Mouse (Mus musculus) frontal cortex, adult 2 months (tissue): ENCODE results near the gene Homer2. TPM values are rescaled to one million over a fixed set of nuclear protein-coding genes. Genes with fewer than 3 reads are reported as not detected.

Experiments used
- DNase-seq, 2 experiments: peaks; one replicate each; pipeline ENCODE4 v3.0.0; 2022; ENCODE audit warnings: low spot score in 1 of 2; ENCODE audit errors: extremely low spot score in 1 of 2
- polyA plus RNA-seq: library from polyadenylated mRNA; depleted of rRNA; stranded (reverse); fragments of >200 nt; gene quantifications from 2 replicates; pipeline ENCODE4 v1.2.3, GENCODE M21; 2012; rRNA removed

Homer2 gene
- polyA plus RNA-seq, 1 experiment = 53.0 TPM

- no peak for DNase-seq
Observed at GRCm38 (mm10) chr7:81566332-81566731, 141.0 kb downstream of the Homer2 start.

DNA sequence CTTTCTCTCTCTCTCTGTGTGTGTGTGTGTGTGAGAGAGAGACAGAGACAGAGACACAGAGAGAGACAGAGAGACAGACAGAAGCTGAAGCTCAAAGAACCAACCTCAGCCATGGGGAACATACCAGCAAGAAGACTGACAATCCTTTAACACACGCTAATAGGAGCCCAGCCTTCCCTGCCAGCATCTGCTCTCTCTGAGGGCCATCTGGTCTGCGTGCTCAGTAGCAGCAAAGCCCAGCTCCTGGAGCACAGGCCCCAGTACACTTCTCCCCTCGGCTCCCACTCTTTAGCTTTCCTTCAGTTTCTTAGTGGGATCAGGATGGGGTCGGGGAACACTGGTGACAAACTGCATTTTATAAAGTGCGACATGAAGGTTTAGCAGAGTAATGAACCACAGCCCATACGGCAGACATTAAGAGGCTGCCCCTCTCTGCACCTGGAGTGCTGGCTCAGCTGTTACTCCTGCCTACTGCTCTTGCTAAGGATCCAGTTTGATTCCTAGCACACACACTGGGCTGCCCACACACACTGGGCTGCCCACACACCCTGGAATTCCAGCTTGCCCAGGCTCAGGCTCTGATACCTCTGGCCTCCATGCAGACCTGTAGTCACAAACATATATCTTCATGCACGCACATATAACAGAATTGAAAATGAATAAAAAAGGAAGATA is 141.8 kb downstream of the Homer2 start:
- DNase-seq = no peak

DNA sequence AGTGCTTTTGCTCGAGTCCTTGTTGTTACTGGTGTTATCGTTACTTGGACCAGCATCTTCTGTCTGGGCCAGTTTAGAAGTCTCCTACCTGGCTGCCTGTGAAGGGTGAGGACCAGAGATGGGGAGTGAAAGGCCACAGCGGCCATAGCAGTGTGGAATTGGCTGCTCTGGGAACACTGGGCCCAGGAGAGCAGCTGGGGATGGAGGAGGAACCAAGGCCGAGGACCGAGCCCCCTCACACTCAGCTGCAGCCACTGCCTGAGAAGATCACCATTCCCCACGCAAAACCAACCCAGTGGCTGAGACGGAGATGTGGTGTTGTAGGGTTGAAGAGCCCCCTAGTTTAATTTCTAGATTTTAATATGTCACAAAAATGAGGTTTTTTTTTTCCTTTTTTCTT is 142.6 kb downstream of the Homer2 start:
- no peak for DNase-seq

- no peak for DNase-seq
Observed at GRCm38 (mm10) chr7:81563506-81564015, 143.8 kb downstream of the Homer2 start.

DNA sequence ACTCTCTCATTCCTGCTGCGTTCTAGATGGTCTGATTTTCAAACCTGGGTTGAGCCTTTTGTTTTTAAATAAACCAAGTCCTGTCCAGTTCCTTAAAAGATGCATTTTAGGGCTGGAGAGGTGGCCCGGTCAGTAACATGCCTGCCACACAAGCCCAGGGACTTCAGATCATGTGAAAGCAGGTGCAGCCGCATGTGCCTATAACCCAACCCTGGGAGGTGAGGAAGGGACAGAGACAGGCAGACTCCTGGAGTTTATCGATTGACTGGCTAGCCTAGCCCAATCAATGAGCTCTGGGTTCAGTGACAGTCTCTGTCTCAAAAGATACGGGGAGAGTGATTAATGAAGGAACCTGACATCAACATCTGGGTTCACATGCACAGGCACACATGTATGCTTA is 146.1 kb downstream of the Homer2 start:
- no peak for DNase-seq

- no peak for DNase-seq
Observed at GRCm38 (mm10) chr7:81560101-81561049, 147.0 kb downstream of the Homer2 start.

DNA sequence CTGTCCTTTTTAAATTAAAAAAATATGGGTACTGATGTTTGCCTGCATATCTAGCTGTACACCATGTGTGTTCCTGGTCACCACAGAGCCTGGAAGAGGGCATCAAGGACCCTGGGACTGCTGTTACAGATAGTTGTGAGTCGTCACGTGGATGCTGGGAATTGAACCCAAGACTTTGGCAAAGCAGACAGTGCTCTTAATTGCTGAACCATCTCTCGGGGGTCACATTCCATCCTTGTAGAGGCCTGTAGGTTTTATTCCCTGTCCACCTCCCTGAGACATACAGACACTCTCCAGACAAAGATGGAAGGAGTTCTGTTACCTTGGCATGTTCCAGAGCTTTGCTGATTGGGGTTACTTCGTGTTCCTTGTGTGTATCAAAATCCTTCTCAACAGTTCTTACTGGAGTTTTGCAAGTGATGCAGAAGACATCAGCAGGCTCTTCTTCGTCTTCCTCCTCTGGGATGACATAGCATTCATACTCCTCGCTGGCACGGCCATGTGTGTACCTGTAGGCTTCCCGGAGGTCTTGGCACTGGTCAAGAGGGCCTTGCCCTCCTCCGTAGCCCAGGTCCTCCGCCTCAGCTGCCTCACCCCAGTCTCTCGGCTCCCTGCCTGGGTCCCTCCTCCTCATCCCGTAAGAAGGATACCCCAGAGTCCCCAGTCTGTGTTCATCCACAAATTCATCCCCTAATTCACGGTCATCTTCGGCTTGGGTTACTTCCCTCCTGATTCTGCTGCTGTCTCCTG is 147.9 kb downstream of the Homer2 start:
- DNase-seq = no peak

DNA sequence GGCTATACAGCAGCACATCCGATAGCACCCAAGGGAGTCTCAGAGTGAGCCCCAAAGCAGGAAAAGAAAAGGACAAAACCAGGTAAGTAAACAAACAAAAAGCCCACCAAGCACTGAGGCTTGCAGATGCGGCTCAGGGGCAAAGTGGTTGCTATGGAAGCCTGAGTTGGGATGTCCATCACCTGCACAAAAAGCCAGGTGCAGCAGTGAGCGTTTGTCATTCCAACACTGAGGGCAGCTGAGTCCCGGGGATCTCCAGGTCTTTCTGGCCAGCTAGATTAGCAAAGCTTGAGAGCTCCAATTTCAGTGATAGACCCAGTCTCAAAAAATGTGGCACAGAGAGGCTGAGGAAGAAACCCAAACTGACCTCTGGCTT is 149.4 kb downstream of the Homer2 start:
- no peak for DNase-seq

- DNase-seq = no peak
Observed at GRCm38 (mm10) chr7:81557252-81557984, 149.9 kb downstream of the Homer2 start.

GRCm38 (mm10) chr7:81556839-81557238 is 150.5 kb downstream of the Homer2 start:
- no peak for DNase-seq

- no peak for DNase-seq
Observed at GRCm38 (mm10) chr7:81554369-81554768, 153.0 kb downstream of the Homer2 start.

DNA sequence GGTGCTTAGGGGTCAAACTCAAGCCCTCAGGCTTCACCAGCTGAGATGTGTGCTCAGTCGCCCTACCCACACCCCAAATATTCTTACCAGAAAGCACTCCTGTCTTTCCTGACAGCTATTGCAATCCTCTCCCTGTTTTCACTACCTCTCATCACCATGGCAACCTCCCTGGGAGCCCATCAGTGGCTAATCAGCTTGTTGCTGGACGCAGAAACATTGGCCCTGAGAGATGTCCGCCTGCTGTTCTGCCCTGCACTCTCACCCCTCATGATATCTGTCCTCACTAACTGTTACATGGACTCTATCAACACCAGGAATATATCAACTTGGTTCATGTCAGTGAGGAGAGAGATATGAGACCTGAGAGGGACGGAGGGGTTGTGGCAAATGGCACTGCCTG is 153.7 kb downstream of the Homer2 start:
- DNase-seq = no peak

Other genes with a start within 250 kb of the Homer2 start
- 163 and 175 TPM in 2 replicates for gene Ap3b2, start 213.6 kb downstream of the Homer2 start, polyA plus RNA-seq
- not detected in 2 replicates for gene BC048679, start 209.2 kb downstream of the Homer2 start, polyA plus RNA-seq
- 0.22 and 0.25 TPM in 2 replicates for gene Fsd2, start 140.6 kb downstream of the Homer2 start, polyA plus RNA-seq
- gene Whamm, start 136.3 kb downstream of the Homer2 start, polyA plus RNA-seq = 21.4 and 24.2 TPM in 2 replicates
- gene Ramac, start 55.4 kb upstream of the Homer2 start, polyA plus RNA-seq = 72.0 and 83.5 TPM in 2 replicates
- 33.3 and 34.2 TPM in 2 replicates for gene 3110040N11Rik, start 82.0 kb upstream of the Homer2 start, polyA plus RNA-seq
- 148 and 162 TPM in 2 replicates for gene Btbd1, start 121.9 kb upstream of the Homer2 start, polyA plus RNA-seq
- not detected in 2 replicates for gene Gm10160, start 148.3 kb upstream of the Homer2 start, polyA plus RNA-seq
- gene Tm6sf1, start 151.5 kb upstream of the Homer2 start, polyA plus RNA-seq = 76.4 and 79.7 TPM in 2 replicates
- 45.8 and 48.8 TPM in 2 replicates for gene Hdgfl3, start 226.9 kb upstream of the Homer2 start, polyA plus RNA-seq